Mouse (Mus musculus) forebrain, embryonic 13.5 days (tissue): ENCODE measurements around the gene Foxo6. TPM values are rescaled to one million over a fixed set of nuclear protein-coding genes. Genes with fewer than 3 reads are reported as not detected.
A peak's percentile ranks its signal among the peaks of the same experiment; 100 is the strongest.

Experiments used
- ATAC-seq: fragments of 200-750 bp; cut with Nextera tagmentation; 2 replicates; pipeline ENCODE4 v1.8.0; 2017
- H3K27ac ChIP-seq: fragments of 300-500 bp; sonication (generic); 2 replicates; pipeline ENCODE4 v1.5.1; 2015; ENCODE audit warnings: inconsistent platforms, mild to moderate bottlenecking, moderate library complexity
- H3K27me3 ChIP-seq: fragments of 300-500 bp; sonication (generic); 2 replicates; pipeline ENCODE4 v1.6.1; 2015; ENCODE audit warnings: mild to moderate bottlenecking, inconsistent platforms
- H3K36me3 ChIP-seq: fragments of 300-500 bp; sonication (generic); 2 replicates; pipeline ENCODE4 v1.6.1; 2015; ENCODE audit warnings: mild to moderate bottlenecking, inconsistent platforms; ENCODE audit not compliant: poor library complexity, severe bottlenecking
- H3K4me1 ChIP-seq: fragments of 300-500 bp; sonication (generic); 2 replicates; pipeline ENCODE4 v1.6.1; 2015; ENCODE audit warnings: inconsistent platforms
- H3K4me2 ChIP-seq: fragments of 300-500 bp; sonication (generic); 2 replicates; pipeline ENCODE4 v1.6.1; 2015; ENCODE audit warnings: inconsistent platforms, mild to moderate bottlenecking, moderate library complexity
- H3K4me3 ChIP-seq: fragments of 300-500 bp; sonication (generic); 2 replicates; pipeline ENCODE4 v1.5.1; 2015; ENCODE audit warnings: mild to moderate bottlenecking, inconsistent platforms
- H3K9ac ChIP-seq: fragments of 300-500 bp; sonication (generic); 2 replicates; pipeline ENCODE4 v1.6.1; 2015; ENCODE audit warnings: mild to moderate bottlenecking, inconsistent platforms
- H3K9me3 ChIP-seq: fragments of 300-500 bp; sonication (generic); replicated peaks from 2 replicates; pipeline ENCODE4 v1.6.1; 2016; ENCODE audit warnings: inconsistent platforms
- WGBS: fragments of 180-500 bp; shearing (Covaris S2); methylation state at CpG from one replicate; pipeline ENCODE4 v1.1.7; 2015; 5-methylcytosine and 5-hydroxymethylcytosine counted together
- polyA plus RNA-seq: library from polyadenylated mRNA; unstranded; fragments of >200 nt; fragmentation: Nextera tagmentation; extraction: Ambion mirVana; gene quantifications from 2 replicates; pipeline ENCODE4 v1.2.1, GENCODE M21; 2015

Foxo6 gene
- polyA plus RNA-seq, 1 experiment from 2014 or later: 3.8 TPM

DNA sequence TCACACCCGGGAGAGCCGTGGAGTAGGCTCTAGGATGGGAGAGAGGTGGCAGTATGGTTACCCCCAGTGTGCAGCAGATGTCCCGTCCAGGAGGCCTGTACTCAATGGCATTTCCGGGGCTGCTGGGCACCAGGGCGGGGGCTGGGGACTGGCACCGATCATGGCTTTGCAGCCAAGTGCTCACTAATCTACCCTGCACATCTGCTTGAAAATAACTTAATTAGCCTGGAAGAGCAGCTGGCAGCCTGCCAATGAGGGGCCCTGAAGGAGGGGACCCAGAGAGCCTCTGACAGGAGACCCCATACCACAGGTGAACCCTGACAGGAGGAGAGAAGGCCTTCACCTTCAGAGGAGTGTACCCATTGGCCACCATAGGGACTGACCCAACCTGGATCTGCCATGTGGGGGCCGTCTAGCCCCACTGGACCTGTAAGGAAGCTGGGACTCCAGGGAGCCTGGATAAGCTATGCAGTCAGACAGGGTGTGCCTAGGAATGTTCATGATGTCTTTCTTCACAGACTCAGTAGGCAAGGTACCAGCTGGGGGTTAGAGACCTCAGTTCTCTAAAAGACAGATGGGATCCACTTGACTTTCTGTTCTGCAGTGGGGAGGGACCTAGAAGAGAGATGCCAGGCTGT, 63.9 kb downstream of the Foxo6 start:
- no peak for ATAC-seq
- WGBS: 58% methylated on average over 7 of the region's 7 CpGs
- H3K9ac ChIP-seq: no peak overlapping the region
- H3K9me3 ChIP-seq: no peaks in the 10 kb centered on the region
- no peak overlapping the region for H3K27ac ChIP-seq
- no peak overlapping the region for H3K4me3 ChIP-seq
- H3K36me3 ChIP-seq: no peaks in the 10 kb centered on the region
- peaks cover 65% of the 10 kb centered on the region for H3K4me1 ChIP-seq
- H3K27me3 ChIP-seq: 0 out of 2 replicates have a peak, but pooled peaks cover 4% of the 10 kb centered on the region
- no peak overlapping the region for H3K4me2 ChIP-seq

DNA sequence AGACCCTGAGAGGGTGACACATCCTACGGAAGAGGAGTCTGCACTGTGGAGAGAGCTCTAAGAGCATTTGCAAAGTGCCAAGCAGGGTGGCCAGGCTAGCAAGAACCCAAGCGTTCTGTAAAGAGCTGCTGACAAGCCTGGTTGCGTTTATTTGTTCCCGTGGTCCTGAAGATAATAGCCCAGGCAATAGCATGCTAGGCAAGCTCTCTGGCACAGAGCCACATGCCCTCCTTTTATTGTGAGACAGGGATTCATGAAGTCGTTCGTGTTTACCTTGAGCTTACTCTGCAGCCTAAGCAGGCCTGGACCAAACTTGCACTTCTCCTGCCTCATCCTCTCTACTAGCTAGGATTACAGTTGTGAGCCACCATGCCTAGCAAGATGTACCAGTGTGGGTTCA, 65.4 kb downstream of the Foxo6 start:
- Histone ChIP-seq H3K27me3 (0 out of 2 replicates have a peak, but pooled peaks cover 4% of the 10 kb centered on the region), H3K4me2 (no peak overlapping the region), H3K27ac (0 out of 2 replicates have a peak overlapping the region, but pooled peaks have one; percentile 6), H3K9me3 (no peaks in the 10 kb centered on the region), H3K4me3 (no peak overlapping the region), H3K9ac (no peak overlapping the region), H3K4me1 (peaks cover 53% of the 10 kb centered on the region), H3K36me3 (no peaks in the 10 kb centered on the region)
- no peak for ATAC-seq
- WGBS: 18% methylated on average over 6 of the region's 6 CpGs

DNA sequence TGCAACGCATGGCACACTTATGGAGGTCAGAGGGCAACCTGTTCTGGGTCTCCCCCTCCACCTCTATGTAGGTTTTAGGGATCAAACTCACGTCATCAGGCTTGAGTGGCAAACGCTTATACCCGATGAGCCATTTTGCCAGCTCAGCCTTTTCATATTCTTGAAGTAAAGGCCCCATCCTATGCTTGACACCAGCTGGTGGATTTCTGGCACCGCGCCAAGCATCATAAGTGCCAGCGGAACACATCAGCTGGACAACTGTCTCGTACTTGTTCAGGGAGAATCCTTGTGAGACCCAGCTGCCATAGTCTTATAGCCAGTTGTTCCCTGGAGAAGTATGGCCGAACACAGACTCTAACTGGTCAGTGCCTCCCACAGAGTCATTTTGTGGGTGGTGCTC, 68.3 kb downstream of the Foxo6 start:
- H3K27ac ChIP-seq: no peak overlapping the region

More for the DNA sequence above, 68.3 kb downstream of the Foxo6 start:
- no peak for ATAC-seq
- Histone ChIP-seq H3K9me3 (no peaks in the 10 kb centered on the region), H3K4me1 (peaks cover 42% of the 10 kb centered on the region), H3K36me3 (no peaks in the 10 kb centered on the region), H3K27me3 (0 out of 2 replicates have a peak, but pooled peaks cover 1% of the 10 kb centered on the region), H3K4me3 (no peak overlapping the region), H3K9ac (no peak overlapping the region), H3K4me2 (no peak overlapping the region)
- WGBS: 75% methylated on average over 9 of the region's 9 CpGs

Other genes with a start within 250 kb of the Foxo6 start
- gene AL607142.1, start 222.4 kb downstream of the Foxo6 start, polyA plus RNA-seq: not detected in 2 replicates
- gene Edn2, start 126.1 kb downstream of the Foxo6 start, polyA plus RNA-seq: 0.18 and 0.31 TPM in 2 replicates
- gene Scmh1, start 117.9 kb upstream of the Foxo6 start, polyA plus RNA-seq: 48.9 and 49.7 TPM in 2 replicates
- not detected in 2 replicates for gene Slfnl1, start 244.9 kb upstream of the Foxo6 start, polyA plus RNA-seq